Mouse (Mus musculus) liver, adult 2 months (tissue): ENCODE measurements at regions not wholly inside any gene's neighbourhood (a gene's known extent, or its start where the extent isn't known, plus 50 kb on each side); places are given as distances from the start of the nearest gene placed in this dataset.

Source experiments
- CTCF ChIP-seq: fragments of 200-500 bp; IDR thresholded peaks from 2 replicates; pipeline ENCODE4 v1.5.1; 2011; ENCODE audit warnings: low read depth, low read length, control low read depth
- POLR2A ChIP-seq: fragments of 200-500 bp; IDR thresholded peaks from 2 replicates; pipeline ENCODE4 v1.6.1; 2011; ENCODE audit warnings: low read length, control low read depth; ENCODE audit not compliant: insufficient read depth; ENCODE audit errors: extremely low read depth

DNA sequence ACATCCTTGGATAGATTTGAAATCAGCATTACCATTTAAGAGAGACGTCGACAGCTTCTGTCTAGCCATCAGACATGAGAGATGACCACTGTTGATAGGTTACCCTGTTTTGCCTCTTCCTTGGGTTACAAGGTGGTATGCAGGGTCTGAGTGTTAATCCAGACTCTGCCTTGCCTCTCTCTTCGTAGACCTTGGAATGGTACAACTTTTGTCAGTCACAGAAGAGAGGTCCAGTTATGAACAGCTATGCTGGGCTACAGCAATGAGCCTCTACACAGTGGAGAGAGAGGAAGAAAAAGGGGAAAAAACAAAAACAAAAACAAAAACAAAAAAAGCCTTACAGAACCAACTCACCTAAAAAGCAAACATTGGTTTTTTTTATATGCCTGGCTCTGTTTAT lies 220.8 kb upstream of the Vrk2 start:
- no peak for TF ChIP-seq CTCF
- TF ChIP-seq POLR2A, result no peak
